Mouse (Mus musculus): ENCODE results near the gene Intu. TPM values are rescaled to one million over a fixed set of nuclear protein-coding genes. Genes with fewer than 3 reads are reported as not detected.

The Intu gene
- 1.4 TPM for polyA plus RNA-seq (2017; shearing (Covaris generic))

GRCm38 (mm10) chr3:40531286-40532141 is at the start of gene Intu:
TSS of gene Intu (plus strand) at chr3:40531286.

GRCm38 (mm10) chr3:40708655-40709054 is 177.6 kb downstream of the Intu start, which contains the start of gene Slc25a31:
TSS of gene Slc25a31 (plus strand) at chr3:40708855.

GRCm38 (mm10) chr3:40744024-40744835 is 213.1 kb downstream of the Intu start, which contains the start of gene Hspa4l:
TSS of gene Hspa4l (plus strand) at chr3:40744495.

Other genes starting within 250 kb of the Intu start
- not detected for gene Slc25a31, start 177.6 kb downstream of the Intu start, polyA plus RNA-seq (2017; shearing (Covaris generic))
- 34.9 TPM for gene Hspa4l, start 213.2 kb downstream of the Intu start, polyA plus RNA-seq (2017; shearing (Covaris generic))